In genomic region chr3:37430359-37430758, GRCm38 (mm10) we compare ENCODE assay signal across 14 mouse cellular contexts.
"Had no signal": no experiment of that assay in that cellular context is flagged by ENCODE, and none has a peak within 500 bp of the region (broad histone marks: within the 10 kb centered on the region; RNA-seq: fewer than 3 reads in every experiment).

No protein-coding gene starts in this region.

- H3K4me1 ChIP-seq: limb, embryonic 12.5 days; liver, embryonic 15.5 days; midbrain, embryonic 10.5 days; neural tube, embryonic 15.5 days had no signal

- DNase-seq: kidney, adult 18-20 months; kidney, postnatal 10 days; liver; lung, adult 2 months; lung, postnatal 36 days; midbrain, embryonic 14.5 days; thymus, adult 2 months; thymus, postnatal 25 days had no signal

- H3K27me3 ChIP-seq: limb, embryonic 12.5 days; liver, embryonic 15.5 days; neural tube, embryonic 15.5 days had no signal

- H3K9ac ChIP-seq: limb, embryonic 12.5 days; liver, embryonic 15.5 days; neural tube, embryonic 15.5 days had no signal

- ATAC-seq: lung, postnatal 0 days had no signal

- H3K27ac ChIP-seq: limb, embryonic 12.5 days; liver, embryonic 15.5 days; midbrain, embryonic 10.5 days; neural tube, embryonic 15.5 days had no signal

- H3K9me3 ChIP-seq: limb, embryonic 12.5 days; liver, embryonic 15.5 days; midbrain, embryonic 10.5 days; neural tube, embryonic 15.5 days had no signal

- H3K4me3 ChIP-seq: limb, embryonic 12.5 days; liver, embryonic 15.5 days; midbrain, embryonic 10.5 days; myocyte; neural tube, embryonic 15.5 days had no signal
